Mouse (Mus musculus) midbrain, postnatal 0 days (tissue): ENCODE results near the gene Asb6. TPM values are rescaled to one million over a fixed set of nuclear protein-coding genes. Genes with fewer than 3 reads are reported as not detected.

Experiments
- ATAC-seq: fragments of 200-750 bp; cut with Nextera tagmentation; 2 replicates; pipeline ENCODE4 v1.8.0; 2017; ENCODE audit warnings: moderate number of reproducible peaks, mild to moderate bottlenecking, moderate TSS enrichment, moderate library complexity; ENCODE audit not compliant: low FRiP score
- DNase-seq: peaks from one replicate; pipeline ENCODE4 v3.0.0-alpha.2; 2015; ENCODE audit warnings: low spot score
- H3K27ac ChIP-seq: fragments of 300-500 bp; sonication (generic); 2 replicates; pipeline ENCODE4 v1.5.1; 2014; ENCODE audit warnings: low read depth, mild to moderate bottlenecking, low read length, mixed read lengths
- H3K27me3 ChIP-seq: fragments of 300-500 bp; sonication (generic); 2 replicates; pipeline ENCODE4 v1.6.1; 2014; ENCODE audit warnings: low read length, control low read depth, mixed read lengths; ENCODE audit not compliant: insufficient read depth
- H3K36me3 ChIP-seq: fragments of 300-500 bp; sonication (generic); 2 replicates; pipeline ENCODE4 v1.6.1; 2014; ENCODE audit warnings: low read length, control low read depth, mixed read lengths; ENCODE audit not compliant: insufficient read depth
- H3K4me1 ChIP-seq: fragments of 300-500 bp; sonication (generic); 2 replicates; pipeline ENCODE4 v1.6.1; 2014; ENCODE audit warnings: mild to moderate bottlenecking, control low read depth, antibody characterized with exemption, low read length, mixed read lengths; ENCODE audit not compliant: insufficient read depth
- H3K4me2 ChIP-seq: fragments of 300-500 bp; sonication (generic); 2 replicates; pipeline ENCODE4 v1.6.1; 2014; ENCODE audit warnings: low read depth, mild to moderate bottlenecking, low read length, mixed read lengths; ENCODE audit not compliant: poor library complexity, severe bottlenecking
- H3K4me3 ChIP-seq: fragments of 300-500 bp; sonication (generic); 2 replicates; pipeline ENCODE4 v1.5.1; 2014; ENCODE audit warnings: low read depth, mild to moderate bottlenecking, low read length, moderate library complexity
- H3K9ac ChIP-seq: fragments of 300-500 bp; sonication (generic); replicated peaks from 2 replicates; pipeline ENCODE4 v1.6.1; 2014; ENCODE audit warnings: mild to moderate bottlenecking, low read length, moderate library complexity, mixed read lengths; ENCODE audit not compliant: poor library complexity, severe bottlenecking
- H3K9me3 ChIP-seq: fragments of 300-500 bp; sonication (generic); 2 replicates; pipeline ENCODE4 v1.6.1; 2016; ENCODE audit warnings: low read length, control low read depth
- CTCF ChIP-seq: IDR thresholded peaks from 2 replicates; pipeline ENCODE4 v1.5.1; 2016; ENCODE audit warnings: antibody characterized with exemption, mild to moderate bottlenecking
- WGBS: fragments of 180-500 bp; shearing (Covaris S2); extraction: QIAGEN DNeasy Blood & Tissue Kit; methylation state at CpG from one replicate; pipeline ENCODE4 v1.1.7; 2014; 5-methylcytosine and 5-hydroxymethylcytosine counted together
- polyA plus RNA-seq: library from polyadenylated mRNA; unstranded; fragments of >200 nt; fragmentation: Nextera tagmentation; extraction: Ambion mirVana; gene quantifications from 2 replicates; pipeline ENCODE4 v1.2.1, GENCODE M21; 2015
- total RNA-seq: library from RNA; depleted of rRNA; stranded (reverse); fragments of >200 nt; gene quantifications from 2 replicates; pipeline ENCODE4 v1.2.3, GENCODE M21; 2014

Gene Asb6
- total and polyA plus RNA-seq, 2 experiments from 2014 or later = 36.1 to 40.7 TPM

- ATAC-seq (peak; percentile 97), DNase-seq (peak; percentile 98)
- peaks cover 4% of the 10 kb centered on the region; the same call in 1 of the 2 replicates for H3K36me3 ChIP-seq
- peak within 1 kb of the TSS; percentile 84 for H3K9ac ChIP-seq
- H3K27ac ChIP-seq = peak within 1 kb of the TSS; percentile 77
- peaks cover 8% of the 10 kb centered on the region for H3K4me1 ChIP-seq
- peak within 1 kb of the TSS; percentile 91 for H3K4me2 ChIP-seq
- peak within 1 kb of the TSS; percentile 60 for H3K4me3 ChIP-seq
- no peaks in the 10 kb centered on the region for H3K9me3 ChIP-seq
- TF ChIP-seq CTCF = no peak
- WGBS = under 1% methylated on average over 37 of the region's 44 CpGs
- H3K27me3 ChIP-seq = peaks cover 5% of the 10 kb centered on the region; the same call in 1 of the 2 replicates
Observed at GRCm38 (mm10) chr2:30807648-30808295, 22.4 kb downstream of the Asb6 start, which contains the start of gene Ntmt1. TSS of gene Ntmt1 (plus strand) at chr2:30807826.

GRCm38 (mm10) chr2:30807147-30807647, 22.9 kb downstream of the Asb6 start:
- Histone ChIP-seq H3K36me3 (peaks cover under 1% of the 10 kb centered on the region; the same call in 1 of the 2 replicates), H3K27ac (peak overlapping the region; percentile 77; the same call in 1 of the 2 replicates), H3K4me1 (peaks cover 8% of the 10 kb centered on the region), H3K4me2 (peak overlapping the region; percentile 91), H3K9ac (peak overlapping the region; percentile 84; the same call in 1 of the 2 replicates), H3K27me3 (peaks cover 5% of the 10 kb centered on the region; the same call in 1 of the 2 replicates), H3K9me3 (no peaks in the 10 kb centered on the region), H3K4me3 (peak overlapping the region; percentile 60)
- TF ChIP-seq CTCF = no peak
- DNase-seq (no peak), ATAC-seq (peak; percentile 45)
- 6% methylated on average over 28 of the region's 28 CpGs for WGBS

DNA sequence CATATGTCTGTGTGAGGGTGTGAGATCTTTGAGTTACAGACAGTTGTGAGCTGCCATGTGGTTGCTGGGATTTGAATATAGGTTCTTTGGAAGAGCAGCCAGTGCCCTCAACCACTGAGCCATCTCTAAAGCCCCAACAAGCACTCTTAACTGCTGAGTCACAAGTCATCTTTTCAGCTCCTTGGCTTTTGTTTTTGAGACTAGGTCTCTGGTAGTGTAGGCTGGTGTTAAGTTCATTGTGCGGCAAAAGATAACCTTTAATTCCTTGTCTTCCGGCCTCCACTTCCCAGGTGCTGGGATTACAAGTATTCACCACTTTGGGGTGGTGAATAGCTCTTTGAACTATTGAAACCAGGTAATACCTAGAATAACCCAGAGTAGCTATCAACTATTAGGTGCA, 24.1 kb downstream of the Asb6 start:
- peaks cover 14% of the 10 kb centered on the region for H3K4me1 ChIP-seq
- H3K9ac ChIP-seq = no peak overlapping the region
- WGBS = 97% methylated on average over 2 of the region's 2 CpGs
- no peaks in the 10 kb centered on the region for H3K36me3 ChIP-seq
- no peak overlapping the region for H3K4me2 ChIP-seq
- ATAC-seq (no peak), DNase-seq (no peak)
- H3K27me3 ChIP-seq = peaks cover 5% of the 10 kb centered on the region; the same call in 1 of the 2 replicates
- H3K4me3 ChIP-seq = no peak overlapping the region
- H3K27ac ChIP-seq = no peak overlapping the region
- H3K9me3 ChIP-seq = no peaks in the 10 kb centered on the region
- no peak for TF ChIP-seq CTCF

- no peak for DNase-seq
- no peak within 1 kb of the TSS for H3K27ac ChIP-seq
- H3K4me1 ChIP-seq = peaks cover 12% of the 10 kb centered on the region
- H3K4me2 ChIP-seq = no peak within 1 kb of the TSS
- H3K27me3 ChIP-seq = peaks cover 5% of the 10 kb centered on the region; the same call in 1 of the 2 replicates
- no peak for ATAC-seq
- no peak within 1 kb of the TSS for H3K9ac ChIP-seq
- no peak within 1 kb of the TSS for H3K4me3 ChIP-seq
- H3K9me3 ChIP-seq = no peaks in the 10 kb centered on the region
- 90% methylated on average over 3 of the region's 3 CpGs for WGBS
- no peak for TF ChIP-seq CTCF
- H3K36me3 ChIP-seq = no peaks in the 10 kb centered on the region
Observed at GRCm38 (mm10) chr2:30803604-30804003, 26.5 kb downstream of the Asb6 start, which contains the start of gene 1700001O22Rik. TSS of gene 1700001O22Rik (minus strand) at chr2:30803661.

DNA sequence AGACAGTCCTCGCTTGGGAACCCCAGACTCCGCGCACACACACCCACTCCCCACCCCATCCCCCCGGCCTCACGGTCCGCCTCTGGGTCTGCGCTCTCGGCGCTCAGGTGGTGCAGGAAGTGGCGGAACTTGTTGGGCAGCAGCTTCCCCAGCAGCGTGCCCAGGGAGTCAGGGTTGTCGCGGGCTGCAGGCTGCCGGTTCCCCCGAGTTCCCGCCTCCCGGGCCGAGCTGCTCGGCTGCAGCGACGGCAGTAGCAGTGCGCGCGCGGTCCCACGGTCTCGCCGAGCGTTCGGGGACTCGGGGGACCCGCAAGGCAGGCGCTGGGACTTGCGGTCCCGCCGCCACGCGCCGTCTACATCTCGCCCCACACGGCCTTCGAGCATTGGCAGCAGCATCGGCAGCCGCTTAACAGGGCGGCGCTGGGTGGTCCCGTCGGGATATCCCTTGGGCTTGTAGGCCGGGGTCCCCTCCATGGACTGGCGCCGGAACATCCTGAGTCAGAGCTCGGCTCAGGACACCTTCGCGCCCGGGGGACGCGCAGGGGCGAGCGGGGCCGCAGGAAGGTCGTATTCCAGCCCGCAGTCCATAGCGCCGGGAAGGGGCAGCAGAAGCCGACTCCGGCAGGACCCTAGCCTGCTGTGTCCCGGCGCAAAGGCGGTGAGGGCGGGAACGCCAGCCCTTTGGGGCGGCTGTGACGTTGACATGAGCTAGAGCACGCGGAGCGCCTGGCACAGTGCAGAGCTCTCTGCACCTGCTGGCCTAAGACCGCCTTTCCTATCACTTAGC, 28.9 kb downstream of the Asb6 start:
- DNase-seq = no peak
- peaks cover 5% of the 10 kb centered on the region; the same call in 1 of the 2 replicates for H3K27me3 ChIP-seq
- no peak for ATAC-seq
- no peaks in the 10 kb centered on the region for H3K36me3 ChIP-seq
- no peak for TF ChIP-seq CTCF
- H3K4me2 ChIP-seq = peak overlapping the region; percentile 57
- WGBS = 1% methylated on average over 77 of the region's 77 CpGs
- no peak overlapping the region for H3K27ac ChIP-seq
- peak overlapping the region; percentile 36 for H3K4me3 ChIP-seq
- H3K4me1 ChIP-seq = peaks cover 16% of the 10 kb centered on the region
- no peaks in the 10 kb centered on the region for H3K9me3 ChIP-seq
- peak overlapping the region; percentile 13 for H3K9ac ChIP-seq
